Mouse (Mus musculus): ENCODE results near the gene Zfp114. TPM values are rescaled to one million over a fixed set of nuclear protein-coding genes. Genes with fewer than 3 reads are reported as not detected.

Zfp114 gene
- not detected for total RNA-seq (2021)
- long read RNA-seq, experiment 1: 0 reads
- long read RNA-seq, experiment 2: 0 reads

DNA sequence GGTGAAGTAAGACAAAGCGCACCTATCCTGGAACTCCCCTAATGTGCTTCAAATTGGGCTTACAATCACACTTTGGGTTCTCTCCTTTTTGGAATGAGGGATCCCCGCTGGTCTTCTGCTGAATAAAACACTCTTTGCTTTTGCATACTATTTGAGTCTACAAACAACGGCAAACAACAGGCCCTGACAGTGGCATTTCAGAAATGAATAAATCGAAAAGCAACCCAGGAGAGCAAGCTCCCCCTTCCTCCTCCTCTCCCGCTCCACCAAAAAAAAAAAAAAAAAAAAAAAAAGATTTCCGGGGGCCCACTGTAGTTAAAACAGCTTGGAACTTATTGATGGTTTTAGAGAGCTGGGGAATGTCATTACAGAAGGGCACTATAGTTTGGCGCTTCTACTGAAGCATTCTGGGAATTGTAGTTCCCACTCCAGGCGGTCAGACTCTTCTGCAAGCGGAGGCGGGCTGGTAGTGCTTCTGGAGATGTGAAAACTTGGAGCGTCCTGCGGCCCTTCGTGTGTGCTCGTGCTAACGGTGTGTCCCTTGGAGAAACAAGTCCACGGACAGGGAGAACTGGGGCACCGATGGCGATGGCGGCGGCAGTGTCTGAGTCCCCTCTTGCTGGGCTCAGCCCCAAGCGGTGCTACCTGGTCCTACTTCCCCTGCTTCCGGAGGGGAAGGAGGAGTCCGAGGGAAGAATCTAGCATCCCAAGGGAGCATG lies at the start of gene Zfp114:
Gene Zfp114 (plus strand): TSS at position 443 of the 719 bp plus-strand sequence.
- peak; percentile 28 for DNase-seq

DNA sequence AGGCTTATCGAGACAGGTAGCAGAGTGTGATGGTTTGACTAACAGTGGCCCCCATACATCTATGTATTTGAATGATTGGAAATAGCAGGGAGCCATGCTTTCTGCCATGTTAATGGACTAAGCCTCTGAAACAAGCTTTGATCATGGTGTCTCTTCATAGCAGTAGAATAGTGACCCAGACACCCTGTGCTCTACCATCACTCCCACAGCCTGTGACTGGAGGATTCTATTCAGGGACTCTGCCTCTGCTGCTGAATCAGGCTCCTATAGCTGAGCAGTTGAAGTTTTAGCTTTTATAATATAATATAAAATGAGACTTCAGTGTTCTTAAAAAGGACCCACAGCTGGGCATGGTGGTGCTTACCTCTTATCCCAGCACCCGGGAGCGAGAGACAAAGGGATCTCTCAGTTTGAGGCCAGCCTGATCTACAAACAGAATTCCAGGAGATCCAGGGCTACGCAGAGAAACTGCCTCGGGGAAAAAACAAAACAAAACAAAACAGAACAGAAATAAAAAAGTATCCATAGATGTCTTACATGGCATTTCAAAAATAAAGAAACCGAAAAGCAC lies 41.4 kb upstream of the Zfp114 start:
- DNase-seq: no peak

DNA sequence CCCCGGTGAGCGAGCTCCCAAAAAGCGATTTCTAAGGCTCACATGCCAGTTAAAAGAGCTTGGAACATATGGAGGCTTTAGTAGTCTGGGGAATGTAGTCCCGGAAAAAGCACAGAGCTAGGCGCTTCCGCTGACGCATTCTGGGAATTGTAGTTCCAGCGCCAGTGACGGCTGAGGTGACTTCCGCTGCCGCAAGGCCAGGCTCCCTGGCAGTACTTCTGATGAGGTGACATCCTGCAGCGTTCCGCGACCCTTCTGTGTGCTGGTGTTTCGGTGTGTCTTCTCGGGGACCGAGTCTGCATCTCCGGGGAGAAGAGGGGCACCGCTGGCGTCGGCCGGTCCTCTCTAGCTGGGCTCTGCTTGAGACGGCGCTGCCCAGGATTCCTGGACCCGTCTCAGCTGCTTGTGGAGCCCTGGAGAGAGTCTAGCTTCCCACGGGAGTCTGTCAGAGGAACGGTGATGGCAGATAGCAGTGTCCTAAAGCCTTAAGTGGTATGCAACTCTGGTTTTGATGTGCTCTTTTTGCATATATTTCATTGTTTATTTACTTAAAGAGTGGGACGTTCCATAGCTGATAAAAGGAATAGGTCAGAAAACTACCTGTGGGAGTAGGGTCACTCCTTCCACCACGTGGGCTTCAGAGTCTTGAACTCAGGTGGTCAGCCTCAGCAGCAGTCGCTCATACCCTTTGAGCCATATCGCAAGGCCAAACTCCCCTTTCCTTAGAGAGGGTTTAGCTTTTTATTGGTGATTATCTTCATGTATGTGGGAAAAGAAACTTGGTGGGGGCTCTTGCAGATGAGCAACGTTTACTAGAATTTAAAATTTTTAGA lies 40.6 kb upstream of the Zfp114 start, which contains the start of gene Zfp235:
Gene Zfp235 (plus strand): TSS at position 174 of the 833 bp plus-strand sequence.
- DNase-seq: peak; percentile 82

DNA sequence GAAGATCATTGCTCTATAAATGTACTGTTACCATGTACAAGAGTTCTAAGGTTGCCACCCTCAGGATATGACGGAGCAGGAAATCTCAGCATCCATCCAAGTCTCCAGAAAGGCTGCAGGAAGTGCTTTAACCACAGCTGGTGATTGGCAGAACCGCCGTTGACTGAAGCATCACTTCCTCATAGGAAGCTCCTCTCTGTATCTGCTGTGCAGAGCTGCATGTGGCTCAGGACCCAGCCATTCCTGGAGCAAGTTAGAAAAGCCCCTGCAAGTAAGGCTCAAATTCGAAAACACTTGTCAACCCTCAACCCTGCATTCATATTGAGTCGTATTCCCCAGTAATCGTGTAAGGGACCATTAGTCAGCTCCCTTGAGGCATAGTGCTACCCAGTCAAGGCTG lies 32.3 kb upstream of the Zfp114 start:
- no peak for DNase-seq

DNA sequence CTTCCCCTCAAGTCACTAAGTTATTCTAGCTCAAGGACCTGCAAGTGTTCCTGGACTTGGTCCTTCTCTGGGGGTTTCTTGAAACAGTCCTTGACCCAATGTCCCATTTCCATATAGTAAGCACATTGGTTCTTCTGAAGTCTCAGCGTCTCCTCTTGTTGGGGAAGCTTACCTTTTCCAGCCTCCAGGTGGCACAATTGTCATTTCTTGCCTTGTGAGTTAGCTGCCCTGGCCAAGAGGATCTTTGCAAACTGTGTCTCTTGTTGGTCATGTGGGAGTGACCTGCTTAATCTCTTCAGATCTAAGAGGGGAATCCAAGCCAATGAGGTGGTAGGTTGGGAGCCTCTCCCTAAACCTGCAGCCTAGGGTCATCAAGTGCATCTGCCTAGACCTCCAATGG lies 21.6 kb upstream of the Zfp114 start:
- no peak for DNase-seq

DNA sequence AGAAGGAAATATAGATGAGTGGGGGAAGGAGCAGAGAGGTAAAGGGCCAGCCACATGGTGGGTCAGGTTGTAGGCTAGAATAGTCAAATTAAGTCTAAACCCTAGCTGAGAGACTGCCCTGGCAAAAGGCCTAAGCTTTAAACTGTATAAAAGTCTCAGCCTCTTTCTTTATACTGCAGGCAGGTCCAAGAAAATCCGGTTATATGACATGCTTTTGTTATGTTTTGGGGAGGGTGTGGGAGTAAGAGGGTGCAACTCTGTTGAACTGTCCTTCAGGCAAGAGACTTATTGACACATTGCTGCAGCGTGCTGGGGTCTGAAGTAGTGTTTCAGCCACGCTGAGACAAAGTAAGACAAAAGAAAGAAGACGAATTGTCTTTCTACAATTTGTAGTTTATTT lies 2.7 kb upstream of the Zfp114 start:
- no peak for DNase-seq

DNA sequence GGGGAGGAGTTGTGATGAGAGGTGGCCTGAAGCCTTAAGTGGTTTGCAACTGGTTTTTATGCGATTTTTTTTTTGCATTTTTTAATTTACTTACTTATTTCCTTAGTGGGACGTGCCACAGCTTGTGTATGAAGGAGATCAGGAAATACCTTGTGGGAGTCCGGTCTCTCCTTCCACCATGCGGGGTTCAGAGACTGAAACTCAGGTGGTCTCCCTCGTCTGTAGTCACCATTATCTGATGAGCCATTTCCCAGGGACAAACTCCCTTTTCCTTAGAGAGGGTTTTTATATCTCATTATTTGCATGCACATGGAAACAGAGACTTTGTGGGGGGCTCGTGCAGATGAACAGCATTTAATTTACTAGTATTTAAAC lies 464 bp downstream of the Zfp114 start:
- no peak for DNase-seq

DNA sequence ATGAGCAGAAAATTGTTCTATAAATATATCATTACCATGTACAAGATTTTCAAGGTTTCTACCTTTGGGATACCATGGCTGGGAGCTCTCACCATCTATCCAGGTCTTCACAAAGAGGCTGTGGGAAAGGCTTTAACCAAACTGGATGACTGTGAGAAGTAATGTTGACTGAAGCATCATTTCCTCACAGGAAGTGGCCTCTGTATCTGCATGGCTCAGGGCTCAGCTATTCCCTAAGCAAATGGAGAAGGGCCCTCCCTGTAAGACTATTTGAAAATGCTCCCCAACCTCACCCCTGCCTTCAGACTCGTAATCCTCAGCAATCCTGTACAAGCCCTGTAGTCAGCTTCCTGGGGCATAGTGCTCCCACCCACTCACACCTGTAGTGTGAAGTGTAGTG lies 12.8 kb downstream of the Zfp114 start:
- no peak for DNase-seq

DNA sequence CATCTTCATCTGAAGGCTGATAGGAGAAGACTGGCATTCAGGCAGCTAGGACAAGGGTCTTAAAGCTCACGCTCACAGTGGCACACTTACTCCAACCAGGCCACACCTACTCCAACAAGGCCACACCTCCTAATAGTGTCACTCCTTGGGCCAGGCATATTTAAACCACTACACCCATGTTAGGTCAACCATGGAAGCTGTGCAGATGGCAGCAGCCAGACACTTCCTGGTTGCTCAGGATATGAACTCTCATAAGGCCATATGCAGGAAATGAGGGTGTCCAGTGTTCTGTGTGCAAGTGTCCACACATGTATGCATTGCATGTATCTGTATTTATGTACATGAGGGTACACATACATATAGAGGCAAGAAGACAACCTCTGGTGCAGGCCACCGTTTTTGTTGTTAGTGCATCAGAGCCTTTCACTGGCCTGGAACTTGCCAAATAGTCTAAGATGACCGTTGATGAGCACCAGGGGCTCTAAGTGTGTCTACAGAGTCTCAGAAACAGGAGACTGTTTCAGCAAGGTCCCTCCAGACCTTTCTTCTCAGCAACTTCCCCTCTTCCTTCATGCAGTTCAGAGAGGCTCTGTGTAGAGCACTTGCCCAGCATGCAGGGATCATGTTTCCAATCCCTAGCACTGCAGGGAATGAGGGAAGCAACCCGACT lies 14.2 kb downstream of the Zfp114 start:
- no peak for DNase-seq

DNA sequence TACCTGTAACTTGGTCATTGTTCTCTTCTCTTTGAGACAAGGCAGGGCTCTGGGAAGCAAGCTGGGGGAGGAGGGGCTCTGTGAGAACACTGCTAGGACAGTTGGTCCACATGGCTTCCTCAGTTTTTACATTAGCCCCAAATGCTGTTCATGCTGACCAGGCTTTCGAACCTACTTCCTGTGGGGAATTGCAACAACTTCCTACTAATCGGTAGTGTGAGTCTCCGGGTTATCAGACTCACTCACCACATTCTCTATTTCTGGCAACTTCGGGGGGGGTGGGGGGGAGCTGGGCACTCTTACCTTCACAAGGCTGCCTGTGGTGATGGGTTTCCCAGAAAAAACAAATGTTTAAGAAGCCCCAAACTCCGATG lies 14.7 kb downstream of the Zfp114 start:
- no peak for DNase-seq

DNA sequence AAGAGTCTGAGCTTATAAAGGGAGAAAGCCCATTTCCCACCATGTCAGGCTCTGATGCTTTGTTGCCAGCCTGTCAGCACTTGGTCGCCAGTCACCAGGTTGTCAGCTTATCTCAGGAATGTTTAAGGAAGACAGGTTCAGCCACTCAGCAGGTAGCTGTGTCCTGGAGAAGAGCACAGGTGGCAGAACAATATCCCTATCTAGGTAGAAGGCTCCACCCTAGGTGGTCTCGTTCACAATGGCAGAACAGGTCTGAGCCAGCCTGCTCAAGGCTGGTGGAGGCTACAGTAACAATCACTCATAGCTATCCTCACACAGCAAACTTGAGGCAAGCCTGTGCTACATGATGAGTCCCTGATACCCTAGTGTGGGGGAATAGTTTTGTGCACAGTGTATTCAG lies 16.5 kb downstream of the Zfp114 start:
- no peak for DNase-seq

DNA sequence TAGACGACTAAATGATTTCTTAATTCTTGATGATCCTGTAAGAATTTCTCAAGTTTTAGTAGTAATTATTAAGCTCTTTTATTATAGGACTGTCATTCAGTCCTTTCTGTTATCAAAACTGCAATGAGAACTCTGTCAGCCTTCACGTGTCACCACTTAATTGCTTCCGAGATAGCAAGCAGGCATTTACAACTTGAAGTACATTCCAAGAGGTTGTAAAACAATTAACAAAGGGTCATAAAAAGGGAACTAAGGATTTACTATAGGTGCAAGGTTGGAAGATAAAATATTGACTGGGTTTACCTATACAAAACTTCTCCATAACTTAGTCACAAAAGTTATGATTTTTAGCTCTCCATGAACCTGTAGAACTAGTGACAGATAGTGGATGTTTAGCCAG lies 18.3 kb downstream of the Zfp114 start:
- no peak for DNase-seq

DNA sequence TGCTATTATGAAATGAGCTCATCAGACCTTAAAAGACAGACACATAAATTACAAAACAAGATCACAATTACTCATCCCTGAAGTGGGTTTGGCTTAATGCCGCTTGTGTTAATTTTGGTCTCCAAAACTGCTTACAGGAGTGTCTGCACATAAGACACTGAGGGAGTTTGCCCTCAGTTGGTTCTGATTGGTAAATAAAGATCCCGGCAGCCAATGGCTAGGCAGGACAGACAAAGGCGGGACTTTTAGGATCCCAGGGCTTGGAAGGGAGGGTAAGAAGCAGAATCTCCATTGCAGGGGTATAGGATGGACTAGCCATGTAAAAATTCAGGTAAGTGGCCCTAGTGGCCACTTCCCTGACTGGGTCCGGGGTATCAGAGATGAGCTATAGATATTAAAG lies 22.1 kb downstream of the Zfp114 start:
- DNase-seq: no peak

DNA sequence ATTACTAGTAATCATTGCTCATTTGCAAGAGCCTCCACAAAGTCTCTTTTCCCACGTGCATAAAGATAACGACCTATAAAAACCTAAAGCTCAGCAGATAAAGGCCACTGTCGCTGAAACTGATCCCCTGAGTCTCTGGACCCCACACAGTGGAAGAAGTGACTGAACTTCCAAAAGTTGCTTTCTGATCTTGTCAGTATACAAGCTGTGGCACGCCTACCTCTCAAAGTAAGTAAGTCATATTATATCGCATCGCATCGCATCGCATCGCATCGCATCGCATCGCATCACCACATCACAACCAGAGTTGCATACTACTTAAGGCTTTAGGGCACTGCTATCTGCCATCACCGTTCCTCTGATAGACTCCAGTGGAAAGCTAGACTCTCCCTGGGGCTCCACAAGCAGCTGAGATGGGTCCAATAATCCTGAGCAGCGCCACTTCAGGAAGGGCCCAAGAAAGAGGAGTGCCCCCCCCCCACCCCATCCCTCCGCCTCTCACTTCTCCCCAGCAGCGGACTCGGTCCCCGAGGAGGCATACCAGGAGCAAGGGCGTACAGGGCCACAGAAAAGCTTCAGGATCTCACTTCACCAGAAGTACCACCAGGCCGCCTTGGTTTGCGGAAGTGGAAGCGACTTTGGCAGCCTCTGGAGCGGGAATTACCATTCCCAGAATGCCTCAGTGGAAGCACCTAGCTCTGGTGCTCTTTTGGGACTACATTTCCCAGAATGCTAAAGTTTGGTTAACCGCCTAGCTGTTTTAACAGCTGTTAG lies 32.8 kb downstream of the Zfp114 start:
- DNase-seq: peak; percentile 70

DNA sequence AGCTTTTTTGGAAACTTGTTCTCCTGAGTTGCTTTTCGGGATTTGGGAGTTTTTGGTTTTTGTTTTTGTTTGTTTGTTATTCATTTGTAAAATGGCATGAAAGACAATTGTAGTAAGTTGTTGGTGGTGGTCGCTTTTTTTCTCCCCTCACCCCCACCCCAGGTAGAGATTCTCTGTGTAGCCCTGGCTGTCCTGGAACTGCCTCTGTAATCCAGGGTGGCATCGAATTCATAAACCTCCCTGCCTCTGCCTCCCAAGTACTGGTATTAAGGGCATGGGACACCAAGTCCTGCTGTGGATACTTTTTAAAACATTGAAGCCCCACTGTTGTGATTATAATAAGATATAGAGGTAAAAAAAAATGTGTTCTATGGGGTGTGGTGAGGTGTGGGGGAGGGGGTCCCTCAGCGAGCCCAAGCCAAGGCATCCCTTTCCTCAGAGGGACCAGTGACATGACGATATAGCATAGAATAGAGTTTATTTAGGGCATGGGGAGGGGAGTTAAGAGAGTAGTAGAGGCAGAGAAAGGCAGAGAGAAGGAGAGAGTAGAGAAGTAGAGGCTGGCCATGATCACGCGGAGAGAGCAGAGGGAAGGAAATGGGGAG lies 33.5 kb downstream of the Zfp114 start:
- no peak for DNase-seq

DNA sequence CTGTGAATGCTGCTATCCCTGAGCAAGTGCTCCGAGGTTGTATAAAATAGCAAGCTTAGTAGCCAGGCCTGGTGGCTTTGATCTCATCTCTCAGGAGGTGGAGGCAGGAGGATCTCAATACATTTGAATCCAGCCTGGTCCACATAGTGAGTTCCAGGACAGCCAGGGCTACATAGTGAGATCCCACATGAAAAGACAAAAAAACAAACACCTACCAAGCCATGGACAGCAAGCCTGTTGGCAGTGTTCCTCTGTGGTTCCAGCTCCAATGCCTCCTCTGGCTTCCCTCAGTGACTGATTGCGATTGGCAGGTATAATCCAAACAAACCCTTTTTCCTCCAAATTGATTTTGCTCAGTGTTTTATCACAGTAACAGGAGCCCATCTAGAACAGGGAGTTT lies 35.4 kb downstream of the Zfp114 start:
- no peak for DNase-seq

DNA sequence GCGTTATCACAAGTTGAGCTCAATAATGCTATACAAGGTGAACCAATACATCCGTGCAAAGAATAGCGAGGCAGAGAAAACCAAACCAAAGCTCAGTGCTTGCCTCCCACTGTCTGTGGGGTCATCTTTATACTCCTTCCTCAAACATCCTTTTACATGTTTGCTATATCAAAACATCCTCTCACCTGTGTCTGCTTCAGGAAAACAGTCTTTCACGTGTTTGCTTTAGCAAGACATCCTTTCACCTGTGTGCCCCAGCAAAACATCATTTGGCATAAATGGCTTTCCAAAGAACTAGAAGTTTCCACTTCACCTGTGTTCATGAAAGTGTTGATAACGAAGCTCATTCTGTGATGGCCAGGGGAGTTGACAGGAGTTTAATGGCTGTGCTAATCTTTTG lies 36.5 kb downstream of the Zfp114 start, which contains the start of gene Zfp111:
Gene Zfp111 (minus strand): TSS at position 101 of the 400 bp plus-strand sequence.
- DNase-seq: no peak
